Mouse (Mus musculus): ENCODE data around the gene Tbx21.

- no peak for TF ChIP-seq POLR2A (IDR thresholded peaks at IDR 0.05; ENCODE audit: insufficient read depth, low read length)
- no peak for TF ChIP-seq EP300 (IDR thresholded peaks at IDR 0.05; ENCODE audit: insufficient read depth, low read depth, low read length)
- no peak for TF ChIP-seq CTCF (IDR thresholded peaks at IDR 0.05; ENCODE audit: low read depth, low read length)
Observed at GRCm38 (mm10) chr11:97152662-97153287, 37.6 kb upstream of the Tbx21 start.
